Mouse (Mus musculus) gastrocnemius, postnatal 14 days (tissue): ENCODE results near the gene Zdhhc12. TPM values are rescaled to one million over a fixed set of nuclear protein-coding genes. Genes with fewer than 3 reads are reported as not detected.
"Not testable (repeated sequence)": the region's sequence is repeated elsewhere in the genome, so short reads cannot be mapped to it uniquely, and the experiment has no call there.

Source experiments
- DNase-seq: peaks from one replicate; pipeline ENCODE4 v3.0.0; 2021; ENCODE audit warnings: mixed read lengths
- intact Hi-C: fragments of 180-260 bp; cut with DNase I; formaldehyde crosslinking; loops from one replicate; pipeline ENCODE4 v1.15.1; 2025; ENCODE audit warnings: low total_unique reads
- long read RNA-seq, 2 experiments: library from polyadenylated mRNA; stranded (forward); transcript quantifications; one replicate each; pipeline ENCODE4 v2.0.0; 2021
- total RNA-seq, 2 experiments: library from RNA; stranded (reverse); gene quantifications; 2 replicates each; pipeline ENCODE4 v1.2.3; 2021

The Zdhhc12 gene
- 1 to 10 TPM; 3.5 to 4.0 TPM for total RNA-seq
- long read RNA-seq, experiment 1, partial matches to known transcripts: 0 of 3 reads
- long read RNA-seq, experiment 1, other reads (novel, unspliced or antisense): 0 of 3 reads
- long read RNA-seq, experiment 2, partial matches to known transcripts: 0 of 2 reads
- long read RNA-seq, experiment 2, other reads (novel, unspliced or antisense): 0 of 2 reads

DNA sequence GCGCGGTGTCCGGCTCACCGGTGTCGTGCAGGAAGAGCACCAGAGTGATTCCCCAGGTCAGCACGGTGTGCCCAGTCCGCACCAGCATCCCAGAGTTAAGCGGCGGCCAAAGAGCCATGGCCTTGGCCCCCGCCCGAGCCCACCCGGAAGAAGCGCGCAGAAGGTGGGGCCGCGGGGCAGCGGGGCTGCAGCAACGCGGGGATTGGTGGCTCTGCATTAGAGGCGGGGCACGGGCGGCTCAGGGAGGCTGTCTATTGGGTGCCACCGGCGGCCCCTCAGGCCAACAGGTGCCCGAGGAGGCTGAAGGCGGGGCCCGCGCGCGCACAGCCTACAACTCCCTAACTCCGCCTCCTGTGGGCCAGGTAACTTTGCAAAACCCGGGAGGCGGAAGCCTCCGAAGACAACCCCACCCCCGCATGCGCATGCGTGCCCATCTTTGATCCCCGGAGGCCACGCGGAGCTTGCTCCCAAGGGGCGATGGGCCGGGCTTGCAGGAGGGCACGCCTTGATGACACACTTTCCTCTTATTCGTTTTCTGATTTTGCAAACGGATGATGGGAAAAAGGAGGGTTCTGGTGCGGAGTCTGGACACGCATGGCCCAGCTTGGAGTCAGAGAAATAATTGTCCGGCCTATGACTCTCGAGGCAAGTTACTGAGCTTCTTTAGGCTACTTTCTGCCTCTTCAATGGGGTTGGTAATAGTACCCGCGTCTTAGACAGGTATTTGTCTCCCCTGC lies at the start of gene Zdhhc12:
TSS of gene Zdhhc12 (minus strand) at position 178 of the 737 bp plus-strand sequence.
- peak; percentile 91 for DNase-seq
- intact Hi-C loops: no loop called here

DNA sequence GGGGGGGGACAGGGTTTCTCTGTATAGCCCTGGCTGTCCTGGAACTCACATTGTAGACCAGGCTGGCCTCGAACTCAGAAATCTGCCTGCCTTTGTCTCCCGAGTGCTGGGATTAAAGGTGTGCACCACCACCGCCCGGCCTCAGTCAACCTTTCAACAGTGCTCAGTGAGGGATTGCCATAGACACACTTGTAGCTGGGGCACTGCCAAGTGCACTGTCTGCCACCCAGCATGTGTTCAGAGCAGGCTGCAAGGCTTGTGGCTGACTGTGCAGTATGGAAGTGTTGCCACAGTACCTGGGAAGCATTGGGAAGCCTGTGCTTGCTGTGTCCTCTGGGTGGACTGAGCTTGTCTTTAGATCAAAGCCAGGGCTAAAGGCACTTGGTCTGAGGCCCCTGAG lies 46.6 kb upstream of the Zdhhc12 start:
- DNase-seq, intact Hi-C loops: not testable (repeated sequence)

DNA sequence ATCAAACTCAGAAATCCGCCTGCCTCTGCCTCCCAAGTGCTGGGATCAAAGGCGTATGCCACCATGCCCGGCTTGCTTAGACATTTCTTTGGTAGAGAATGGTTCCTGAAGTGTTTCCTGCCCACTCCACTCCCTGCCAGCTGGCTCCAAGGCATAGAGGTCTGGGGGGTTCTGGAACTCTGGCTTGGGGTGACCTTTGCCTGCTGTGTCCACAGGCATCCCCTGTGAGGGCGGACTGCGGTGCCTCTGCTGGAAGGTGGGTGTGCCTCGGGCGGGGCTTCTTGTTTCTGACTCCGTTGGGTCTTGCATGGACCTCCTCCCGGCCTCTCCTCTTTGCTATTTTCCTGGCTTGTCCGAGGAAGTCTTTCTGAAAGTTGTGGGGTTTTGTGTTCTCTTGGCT lies 43.0 kb upstream of the Zdhhc12 start:
- intact Hi-C loops: no loop called here
- no peak for DNase-seq

DNA sequence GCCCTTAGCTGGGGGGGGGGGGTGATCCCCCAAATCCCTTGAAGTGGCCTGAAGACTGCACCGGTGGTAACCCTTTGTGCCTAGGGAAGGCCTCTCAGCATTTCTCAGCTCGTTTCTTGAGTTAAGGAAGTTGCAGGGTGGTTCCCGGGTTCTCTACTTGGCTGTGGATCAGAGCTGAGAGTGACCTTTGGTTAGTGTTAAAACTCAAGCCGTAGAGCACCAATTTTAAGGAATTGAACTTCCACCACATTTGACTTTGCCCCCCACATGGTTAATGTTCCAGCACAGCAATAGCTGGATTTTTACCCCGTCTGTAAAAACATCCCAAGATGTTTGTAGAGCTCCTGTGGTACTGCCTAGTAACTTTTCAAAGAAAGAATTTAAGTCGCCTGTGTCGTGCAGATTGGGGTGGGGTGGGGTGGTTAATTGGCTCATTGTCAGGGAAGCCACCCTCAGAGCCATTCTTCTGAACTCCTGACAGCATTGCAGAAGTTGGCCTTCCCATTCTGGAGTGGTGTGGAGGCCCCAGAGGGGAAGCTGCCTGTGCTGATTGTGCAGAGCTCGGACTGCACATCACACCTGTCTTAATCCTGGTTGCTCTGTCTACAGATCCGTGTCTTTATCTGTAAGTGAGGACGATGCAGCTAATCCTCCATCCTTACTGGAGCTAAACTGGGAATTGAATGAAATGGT lies 41.6 kb upstream of the Zdhhc12 start:
- intact Hi-C loops: no loop called here
- DNase-seq: no peak

DNA sequence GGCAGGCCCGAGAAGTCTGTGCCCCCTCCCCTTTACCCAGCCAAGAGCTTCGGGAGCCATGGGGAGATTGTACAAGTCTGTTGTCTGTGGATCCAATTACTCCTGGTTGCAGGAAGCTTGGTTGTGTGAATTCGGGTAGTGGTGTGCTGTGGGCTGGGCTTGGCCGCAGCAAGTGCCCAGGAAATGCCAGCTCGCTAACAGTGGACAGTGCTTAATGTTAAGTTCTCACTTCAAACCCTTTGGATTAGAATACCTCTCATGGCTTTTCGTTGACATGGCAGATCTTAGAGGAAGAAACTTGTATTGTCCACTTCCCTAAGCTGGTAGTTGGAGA lies 40.9 kb upstream of the Zdhhc12 start:
- DNase-seq: no peak
- intact Hi-C loops: no loop called here

DNA sequence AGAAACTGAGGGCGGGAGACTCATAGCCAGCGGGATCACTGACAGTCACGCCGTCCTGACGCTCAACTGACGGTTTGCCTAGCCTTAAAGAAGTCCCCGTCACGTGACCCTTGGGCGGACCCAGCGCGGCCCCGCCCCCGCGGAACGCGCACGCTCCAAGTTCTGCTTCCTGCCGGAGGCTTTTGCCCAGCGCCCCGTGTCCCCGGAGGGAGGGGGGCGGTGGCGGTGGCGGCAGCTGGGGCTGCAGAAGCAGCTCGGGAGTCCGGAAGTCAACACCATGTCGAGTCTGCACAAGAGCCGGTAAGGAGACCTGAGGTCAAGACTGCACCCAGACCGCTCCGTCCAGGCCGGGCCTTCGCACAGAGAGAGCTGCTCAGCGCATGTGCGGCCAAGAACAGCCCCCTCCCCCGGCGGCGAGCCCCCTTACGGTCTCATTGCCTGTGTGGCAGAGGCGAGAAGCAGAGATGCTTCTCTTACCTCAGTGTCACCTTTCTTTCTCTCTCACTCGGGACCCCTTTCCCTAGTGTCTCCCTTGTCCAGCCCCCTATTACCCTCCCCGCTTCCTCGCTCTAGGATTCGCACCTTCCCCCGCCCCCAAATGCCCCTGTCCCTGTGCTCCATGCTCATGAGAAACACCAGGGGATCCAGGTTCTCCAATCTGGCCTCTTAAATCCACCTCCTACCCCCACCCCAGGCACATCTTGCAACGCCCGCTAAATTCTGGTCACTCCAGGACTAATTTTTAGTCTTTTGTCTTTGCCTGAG lies 40.3 kb upstream of the Zdhhc12 start, which contains the start of gene Tbc1d13:
TSS of gene Tbc1d13 (plus strand) at position 134 of the 765 bp plus-strand sequence.
- intact Hi-C loops: no loop called here

DNA sequence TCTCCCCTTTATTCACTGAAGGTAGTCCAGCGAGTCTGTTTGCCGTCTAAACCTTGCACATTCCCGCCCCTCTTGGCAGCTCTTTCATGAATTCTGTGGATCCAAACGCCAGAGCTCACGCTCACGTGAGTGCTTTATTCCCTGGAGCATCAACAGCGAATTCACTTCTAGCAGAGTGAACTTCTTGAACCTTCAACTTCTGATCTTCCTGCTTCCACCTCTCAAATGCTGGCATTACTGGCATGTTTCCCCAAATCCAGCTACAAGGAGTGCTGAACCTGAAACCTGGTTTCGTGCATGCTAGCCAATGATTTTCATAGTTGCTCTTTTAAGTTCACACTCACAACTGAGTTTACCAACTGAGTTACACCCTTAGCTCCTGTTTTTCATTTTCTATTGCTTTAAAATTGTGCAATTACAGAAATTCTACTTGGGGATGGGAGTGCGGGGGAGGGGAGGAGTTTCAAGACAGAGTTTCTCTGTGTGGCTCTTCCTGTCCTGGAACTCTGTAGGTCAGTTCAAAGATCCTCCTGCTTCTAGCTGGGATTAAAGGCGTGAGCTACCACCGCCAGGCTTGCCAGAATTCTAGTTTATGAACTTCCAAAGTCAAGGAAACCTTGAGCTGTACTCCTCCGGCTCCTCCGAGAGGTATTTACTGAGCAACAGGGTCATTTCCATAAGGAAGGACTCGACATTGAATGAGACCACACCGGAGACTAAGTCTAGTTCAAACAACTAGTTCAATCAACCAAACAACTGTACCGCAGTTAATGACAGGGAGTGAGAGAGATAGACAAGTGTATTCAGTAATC lies 39.6 kb upstream of the Zdhhc12 start:
- intact Hi-C loops: no loop called here
- DNase-seq: peak; percentile 29

More for the DNA sequence above, 40.3 kb upstream of the Zdhhc12 start, which contains the start of gene Tbc1d13:
- peak; percentile 98 for DNase-seq

DNA sequence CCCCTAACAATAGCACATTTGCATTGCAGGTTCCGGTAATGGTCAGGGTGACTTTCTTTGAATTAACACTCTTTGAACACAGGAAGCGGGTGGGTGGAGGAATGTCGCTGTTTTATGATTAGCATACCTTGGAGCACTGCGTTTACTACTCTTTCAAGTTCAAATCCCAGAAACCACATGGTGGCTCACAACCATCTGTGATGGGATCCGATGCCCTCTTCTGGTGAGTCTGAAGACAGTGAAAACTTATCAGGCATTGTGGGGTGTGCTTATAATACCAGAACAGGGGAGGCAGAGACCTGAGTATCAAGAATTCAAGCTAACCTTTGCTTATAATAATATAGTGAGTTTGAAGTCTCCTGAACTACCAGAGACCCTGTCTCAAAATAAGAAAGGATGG lies 37.8 kb upstream of the Zdhhc12 start:
- DNase-seq, intact Hi-C loops: not testable (repeated sequence)

DNA sequence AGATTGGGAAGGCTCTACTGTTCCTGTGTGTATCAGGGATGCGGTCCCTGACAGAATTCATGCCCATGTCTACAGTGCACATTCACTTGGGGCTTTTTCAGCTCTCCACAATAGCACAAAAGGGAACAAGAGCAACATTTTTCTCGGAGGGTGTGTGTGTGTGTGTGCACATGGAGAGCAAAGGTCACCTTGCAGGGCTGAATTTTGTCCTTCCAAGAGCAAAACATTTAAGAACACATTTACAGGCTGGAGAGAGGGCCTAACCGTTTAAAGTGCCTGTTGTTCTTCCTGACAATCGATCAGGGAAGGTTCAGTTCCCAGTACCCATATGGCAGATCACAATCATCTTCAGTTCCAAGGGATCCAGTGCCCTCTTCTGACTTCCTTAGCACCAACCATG lies 36.7 kb upstream of the Zdhhc12 start:
- intact Hi-C loops: no loop called here
- DNase-seq: no peak

DNA sequence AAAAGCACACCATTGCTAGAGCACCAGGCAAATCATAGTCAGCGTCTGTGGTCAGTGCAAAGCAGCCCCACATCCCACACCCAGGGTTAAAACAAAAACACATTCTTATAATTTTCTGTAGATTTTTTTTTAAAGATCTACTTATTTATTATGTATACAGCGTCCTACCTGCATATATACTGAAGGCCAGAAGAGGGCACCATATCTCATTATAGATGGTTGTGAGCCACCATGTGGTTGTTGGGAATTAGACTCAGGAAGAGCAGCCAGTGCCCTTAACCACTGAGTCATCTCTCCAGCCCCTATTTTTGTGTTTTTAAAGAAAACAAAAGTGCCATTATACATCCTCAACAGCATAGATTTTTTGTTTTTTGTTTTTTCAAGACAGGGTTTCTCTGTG lies 35.3 kb upstream of the Zdhhc12 start:
- no peak for DNase-seq
- intact Hi-C loops: no loop called here

DNA sequence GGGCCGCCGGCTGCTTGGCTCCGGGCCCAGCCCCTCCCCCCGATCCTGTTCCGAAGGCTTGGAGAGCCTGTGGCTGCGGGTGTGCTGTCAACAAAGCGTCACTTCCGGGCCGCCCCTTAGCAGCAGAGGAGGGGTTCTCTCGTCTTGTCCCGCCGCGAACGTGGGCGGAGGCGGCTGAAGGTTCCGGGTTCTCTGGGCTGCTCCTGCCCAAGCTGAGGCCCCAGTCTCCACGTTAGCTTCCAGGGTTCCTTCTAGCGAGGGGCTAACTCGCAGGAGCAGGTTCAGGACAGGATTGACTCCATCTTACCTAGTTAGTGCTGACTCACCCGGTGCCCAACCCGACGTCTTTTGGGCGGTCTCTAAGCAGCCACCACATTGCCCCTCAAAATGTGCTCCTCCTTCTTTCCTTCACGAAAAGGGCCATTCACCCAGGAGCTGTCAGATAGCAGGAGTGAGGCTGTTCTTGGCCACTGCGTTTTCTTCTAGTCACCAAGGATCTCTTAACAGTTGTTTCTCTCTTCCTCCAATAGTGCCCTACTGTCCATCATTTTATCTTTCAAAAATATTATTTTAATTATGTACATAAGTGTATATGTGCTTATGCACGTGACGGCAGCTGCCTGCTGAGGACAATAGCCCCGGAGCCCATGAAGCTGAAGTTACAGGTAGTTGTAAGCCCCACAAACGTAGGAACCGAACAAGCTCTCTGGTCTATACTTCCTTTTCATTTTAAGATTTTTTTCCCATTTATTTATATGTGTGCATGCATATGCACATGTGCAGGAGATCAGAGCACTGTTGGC lies 31.2 kb upstream of the Zdhhc12 start, which contains the start of gene Zer1:
TSS of gene Zer1 (minus strand) at position 114 of the 803 bp plus-strand sequence.
- intact Hi-C loops: no loop called here
- DNase-seq: peak; percentile 98

DNA sequence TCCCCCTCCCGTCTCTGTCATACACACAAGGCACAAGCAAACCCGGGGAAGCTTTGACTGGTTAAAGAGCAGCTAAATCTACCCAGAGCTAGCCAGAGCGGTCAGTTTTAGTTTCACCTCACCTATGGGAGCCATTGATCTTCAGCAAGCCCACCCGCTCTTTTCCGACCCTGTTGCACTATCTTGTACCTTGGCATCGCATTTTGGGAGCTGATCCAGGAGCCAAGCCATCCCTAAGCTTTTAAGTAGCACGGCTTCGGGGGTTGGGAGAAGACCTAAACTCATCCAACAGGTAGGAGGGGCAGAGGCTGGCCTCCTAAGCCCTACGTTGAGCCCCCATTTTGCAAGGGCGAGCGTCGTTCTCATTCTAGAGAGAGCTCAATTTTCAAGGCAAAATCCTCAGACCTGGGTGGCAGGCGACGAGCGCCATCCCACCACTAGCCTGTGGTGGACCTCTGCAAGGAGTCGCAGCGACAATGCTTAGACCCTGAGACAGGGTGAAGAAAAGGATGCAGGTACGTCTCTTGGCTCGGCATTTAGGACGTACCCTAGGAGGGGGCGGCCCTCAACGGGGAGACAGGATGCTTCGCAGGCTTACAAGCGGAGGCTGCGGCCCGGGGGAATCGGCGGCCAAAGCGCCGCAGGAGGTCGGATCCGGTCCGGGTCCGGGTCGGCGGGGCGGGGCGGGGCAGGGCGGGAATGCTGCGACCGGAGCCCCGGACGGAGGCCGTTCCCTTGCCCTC lies 30.5 kb upstream of the Zdhhc12 start:
- DNase-seq: no peak
- intact Hi-C loops: no loop called here

DNA sequence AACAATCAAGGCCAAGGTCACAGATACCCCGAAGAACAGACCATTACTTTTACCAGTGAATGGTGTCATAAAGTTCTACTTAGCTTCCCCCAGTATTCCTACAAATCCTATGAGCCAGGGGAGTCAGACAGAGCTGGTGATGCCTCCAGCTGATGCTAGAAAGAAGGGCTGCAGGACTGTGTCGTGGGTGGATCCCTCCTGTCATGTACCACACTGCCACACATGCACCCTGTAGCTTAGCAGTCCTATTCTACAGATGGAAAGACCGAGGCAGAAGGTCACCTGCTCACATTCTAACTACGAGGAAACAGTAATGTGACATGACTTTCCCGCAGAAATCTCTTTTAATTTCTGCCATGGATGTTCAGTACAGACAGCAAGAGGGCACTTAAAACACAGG lies 29.3 kb upstream of the Zdhhc12 start:
- no peak for DNase-seq
- intact Hi-C loops: no loop called here

DNA sequence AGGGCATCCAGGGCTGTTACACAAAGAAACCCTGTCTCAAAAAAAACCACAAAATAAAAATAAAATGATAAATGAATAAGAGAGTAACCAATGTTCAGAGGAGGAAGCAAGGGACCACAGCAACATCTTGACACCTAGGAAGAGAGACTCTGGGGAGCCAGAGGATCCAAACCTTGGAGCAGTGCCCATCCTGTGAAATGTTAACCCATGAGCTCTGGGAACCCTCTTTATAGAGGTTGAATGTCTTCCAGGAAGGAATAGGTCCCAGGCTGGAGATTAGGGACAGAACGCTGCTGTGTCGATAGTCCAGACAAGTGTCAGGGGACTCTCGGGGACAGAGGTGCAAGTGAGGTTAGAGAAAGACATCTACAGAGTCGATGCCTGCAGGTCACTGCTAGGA lies 26.8 kb upstream of the Zdhhc12 start:
- intact Hi-C loops: no loop called here
- no peak for DNase-seq

DNA sequence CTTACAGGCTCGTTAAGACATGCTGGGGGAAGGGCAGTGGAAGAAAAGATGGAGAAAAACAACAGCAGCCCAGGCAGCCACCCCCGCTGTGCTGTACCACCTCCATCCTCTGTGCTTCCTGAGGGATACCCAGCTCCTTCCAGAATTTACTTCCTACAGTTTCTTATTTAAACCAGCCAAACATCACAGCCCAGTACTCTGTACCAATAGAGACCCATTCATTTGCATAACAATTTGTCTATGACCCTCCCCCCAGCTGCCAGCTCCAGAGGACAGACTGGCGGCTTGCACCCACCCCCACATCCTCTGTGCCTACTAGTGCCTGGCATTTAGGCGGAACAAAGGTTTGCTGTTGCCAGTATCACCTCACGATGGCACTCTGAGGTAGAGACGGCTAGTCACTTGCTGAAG lies 26.2 kb upstream of the Zdhhc12 start:
- intact Hi-C loops: no loop called here

DNA sequence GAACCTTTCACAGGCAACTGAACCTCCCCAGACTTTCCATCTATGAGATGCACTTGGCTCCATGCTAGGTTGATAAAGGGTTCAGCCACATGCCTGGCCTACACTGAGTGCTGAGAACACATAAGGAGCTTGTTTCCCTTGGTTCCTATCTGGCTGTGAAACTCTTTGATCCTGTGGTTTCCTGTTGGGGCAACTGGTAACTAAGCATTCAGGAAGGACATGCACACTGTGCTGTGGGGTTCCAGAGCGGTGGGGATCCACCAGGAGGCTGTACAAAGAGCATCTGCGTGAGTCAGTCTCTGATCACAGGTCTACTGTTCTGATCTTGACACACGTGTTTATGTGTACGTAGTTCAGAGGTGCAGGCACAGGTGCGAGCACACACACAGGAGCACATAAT lies 19.1 kb upstream of the Zdhhc12 start:
- intact Hi-C loops: no loop called here
- no peak for DNase-seq

More for the DNA sequence above, 26.2 kb upstream of the Zdhhc12 start:
- no peak for DNase-seq

DNA sequence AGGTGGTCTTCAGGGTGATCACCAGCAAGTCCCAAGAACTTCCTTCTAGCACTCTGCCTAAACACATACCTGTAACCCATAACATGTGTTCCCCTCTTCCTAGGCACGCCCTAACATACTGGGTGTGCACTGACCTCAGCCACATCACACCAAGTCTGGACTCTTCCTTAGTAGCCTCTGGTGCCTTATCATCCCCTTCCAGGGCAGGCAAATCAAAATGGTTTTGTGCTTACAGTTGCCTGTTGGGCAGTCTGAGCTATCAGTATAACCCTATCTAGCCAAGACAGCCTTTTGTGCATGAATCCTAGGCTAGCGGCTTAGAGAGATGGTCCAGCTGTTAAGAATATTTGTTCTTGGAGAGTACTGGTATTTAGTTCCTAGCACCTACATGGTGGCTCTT lies 18.1 kb upstream of the Zdhhc12 start:
- DNase-seq: no peak
- intact Hi-C loops: no loop called here

DNA sequence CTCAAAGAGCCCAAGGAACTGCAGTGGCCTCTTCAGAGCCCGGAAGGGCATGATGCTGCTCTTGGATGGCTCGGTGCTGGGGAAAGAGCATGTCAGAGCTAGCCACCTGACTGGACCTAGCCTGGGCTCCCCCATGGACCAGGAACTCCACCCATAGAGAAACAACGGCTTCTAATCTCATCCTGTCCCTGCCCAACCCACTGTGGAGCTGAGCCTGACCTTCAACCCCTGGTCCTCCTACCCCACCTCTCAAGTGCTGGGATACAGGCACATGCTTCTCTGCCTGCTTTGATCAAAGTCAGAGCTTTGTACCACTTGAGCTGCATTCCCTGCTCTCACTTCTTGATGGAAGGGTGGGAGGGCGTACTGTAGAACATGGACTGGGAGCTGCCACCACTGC lies 14.8 kb upstream of the Zdhhc12 start:
- intact Hi-C loops: loop anchor here (5.0 kb wide), 1 partner anchor 54 kb away; no protein-coding TSS in a partner anchor
- no peak for DNase-seq
